Mouse (Mus musculus) embryonic fibroblast, embryonic 13.5 days (primary cell): ENCODE measurements at regions not wholly inside any gene's neighbourhood (a gene's known extent, or its start where the extent isn't known, plus 50 kb on each side); places are given as distances from the start of the nearest gene placed in this dataset.

Source experiments
- CTCF ChIP-seq: IDR thresholded peaks from 2 replicates; pipeline ENCODE4 v1.5.1; 2011; ENCODE audit warnings: mild to moderate bottlenecking, control low read depth, low read length, moderate library complexity, borderline replicate concordance; ENCODE audit not compliant: insufficient read depth
- POLR2A ChIP-seq: IDR thresholded peaks from 2 replicates; pipeline ENCODE4 v1.6.1; 2011; ENCODE audit warnings: low read depth, mild to moderate bottlenecking, control low read depth, low read length, moderate library complexity

- TF ChIP-seq POLR2A: no peak
- TF ChIP-seq CTCF: no peak
These were observed 427.8 kb downstream of the 1700129C05Rik start for GRCm38 (mm10) chr14:58714856-58715255.
